Mouse (Mus musculus) bone marrow macrophage, adult 2 months (primary cell): ENCODE measurements around the gene Best3.

ENCODE experiments used
- CTCF ChIP-seq: IDR thresholded peaks from 2 replicates; pipeline ENCODE4 v1.5.1; 2012; ENCODE audit warnings: low read depth, mild to moderate bottlenecking, low read length, moderate library complexity
- POLR2A ChIP-seq: IDR thresholded peaks from 2 replicates; pipeline ENCODE4 v1.6.1; 2012; ENCODE audit warnings: mild to moderate bottlenecking, low read depth, low read length, borderline replicate concordance

GRCm38 (mm10) chr10:117005707-117006464, 19.8 kb downstream of the Best3 start:
- no peak for TF ChIP-seq CTCF
- no peak for TF ChIP-seq POLR2A
